28 mouse cellular contexts compared by ENCODE assay signal in the genomic region with DNA sequence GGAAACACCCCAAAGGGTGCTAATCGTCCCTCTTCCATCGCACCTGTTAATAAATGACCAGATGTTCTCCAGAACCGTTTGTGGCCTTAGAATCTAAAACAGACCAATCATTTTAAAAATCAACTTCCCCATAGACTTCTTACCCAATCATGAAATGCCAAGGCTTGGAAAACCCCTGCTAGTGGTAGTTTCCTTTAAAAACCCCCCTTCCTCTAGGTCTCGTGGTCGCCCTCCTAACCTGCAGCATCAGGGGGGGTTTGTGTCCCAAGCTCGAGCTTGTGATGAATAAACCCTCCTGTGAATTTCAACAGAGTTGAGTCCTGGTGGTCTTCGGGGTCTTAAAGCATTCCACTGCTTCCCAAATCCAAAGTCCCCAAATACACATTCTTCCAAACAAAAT. TPM values are rescaled to one million over a fixed set of nuclear protein-coding genes. Genes with fewer than 3 reads are reported as not detected.
DNase-seq lines count a peak whose midpoint lies in the region; ATAC-seq lines count a peak whose summit lies in the region.
"Had no signal": no experiment of that assay in that cellular context is flagged by ENCODE, and none has a peak within 500 bp of the region (broad histone marks: within the 10 kb centered on the region; RNA-seq: fewer than 3 reads in every experiment).

No protein-coding gene starts in this region.

- H3K9ac ChIP-seq in heart, embryonic 12.5 days, result no peak overlapping the region
- no peak overlapping the region for H3K9ac ChIP-seq in hindbrain, embryonic 13.5 days
- H3K9ac ChIP-seq: embryonic facial prominence, embryonic 13.5 days; forebrain, embryonic 12.5 days; forebrain, embryonic 15.5 days; heart, embryonic 15.5 days; hindbrain, embryonic 14.5 days had no signal

- H3K9me3 ChIP-seq in heart, embryonic 12.5 days (replicated peaks), result peaks cover 10% of the 10 kb centered on the region
- H3K9me3 ChIP-seq in hindbrain, embryonic 13.5 days, result no peaks in the 10 kb centered on the region
- H3K9me3 ChIP-seq: embryonic facial prominence, embryonic 10.5 days; embryonic facial prominence, embryonic 13.5 days; forebrain, embryonic 12.5 days; forebrain, embryonic 15.5 days; heart, embryonic 10.5 days; heart, embryonic 15.5 days; hindbrain, embryonic 10.5 days had no signal

- H3K4me1 ChIP-seq in heart, embryonic 12.5 days (replicated peaks), result no peaks in the 10 kb centered on the region
- no peaks in the 10 kb centered on the region for H3K4me1 ChIP-seq in hindbrain, embryonic 13.5 days (replicated peaks)
- H3K4me1 ChIP-seq: embryonic facial prominence, embryonic 10.5 days; embryonic facial prominence, embryonic 13.5 days; forebrain, embryonic 12.5 days; forebrain, embryonic 15.5 days; heart, embryonic 10.5 days; heart, embryonic 15.5 days; hindbrain, embryonic 10.5 days had no signal

- H3K4me2 ChIP-seq in heart, embryonic 12.5 days, result no peak overlapping the region
- H3K4me2 ChIP-seq in hindbrain, embryonic 13.5 days, result no peak overlapping the region
- H3K4me2 ChIP-seq: embryonic facial prominence, embryonic 13.5 days; forebrain, embryonic 12.5 days; forebrain, embryonic 15.5 days; heart, embryonic 15.5 days; hindbrain, embryonic 14.5 days had no signal

- no peak for ATAC-seq in heart, embryonic 12.5 days (ENCODE audit: insufficient number of reproducible peaks, low FRiP score)
- peak; percentile 40 for ATAC-seq in activated CD4-positive, CD25-positive, alpha-beta regulatory T cell, adult 4 months
- ATAC-seq in hindbrain, embryonic 13.5 days (ENCODE audit: low FRiP score), result no peak
- ATAC-seq: forebrain, embryonic 15.5 days; hindbrain, postnatal 0 days; intestine, postnatal 0 days had no signal

- H3K36me3 ChIP-seq in heart, embryonic 12.5 days, result no peaks in the 10 kb centered on the region
- no peaks in the 10 kb centered on the region for H3K36me3 ChIP-seq in hindbrain, embryonic 13.5 days
- H3K36me3 ChIP-seq: embryonic facial prominence, embryonic 10.5 days; embryonic facial prominence, embryonic 13.5 days; forebrain, embryonic 12.5 days; forebrain, embryonic 15.5 days; heart, embryonic 10.5 days; heart, embryonic 15.5 days; hindbrain, embryonic 10.5 days had no signal

- no peaks in the 10 kb centered on the region for H3K27me3 ChIP-seq in heart, embryonic 12.5 days (replicated peaks)
- H3K27me3 ChIP-seq in hindbrain, embryonic 13.5 days, result no peaks in the 10 kb centered on the region
- H3K27me3 ChIP-seq: embryonic facial prominence, embryonic 13.5 days; forebrain, embryonic 12.5 days; forebrain, embryonic 15.5 days; heart, embryonic 15.5 days had no signal

- no peak overlapping the region for H3K27ac ChIP-seq in heart, embryonic 12.5 days (ENCODE audit: poor library complexity, severe bottlenecking)
- no peak overlapping the region for H3K27ac ChIP-seq in hindbrain, embryonic 13.5 days
- H3K27ac ChIP-seq: embryonic facial prominence, embryonic 10.5 days; embryonic facial prominence, embryonic 13.5 days; forebrain, embryonic 12.5 days; forebrain, embryonic 15.5 days; heart, adult 2 months; heart, embryonic 10.5 days; heart, embryonic 15.5 days; hindbrain, embryonic 10.5 days; hindbrain, embryonic 14.5 days; hindbrain, postnatal 0 days had no signal

- H3K4me3 ChIP-seq in heart, embryonic 12.5 days, result no peak overlapping the region
- H3K4me3 ChIP-seq in hindbrain, embryonic 13.5 days, result no peak overlapping the region
- H3K4me3 ChIP-seq: embryonic facial prominence, embryonic 10.5 days; embryonic facial prominence, embryonic 13.5 days; erythroblast, embryonic 14.5 days; forebrain, embryonic 12.5 days; forebrain, embryonic 15.5 days; heart, adult 2 months; heart, embryonic 10.5 days; heart, embryonic 15.5 days; hindbrain, embryonic 10.5 days had no signal

- DNase-seq in heart, adult 11 months, result peak; percentile 52
- DNase-seq in A20 (ENCODE audit: low read depth, low spot score), result peak; percentile 33
- no peak for DNase-seq in kidney, postnatal 4 days
- DNase-seq: adrenal gland, postnatal 10 days; adrenal gland, postnatal 36 days; cerebellum, adult 18-20 months; cerebellum, adult 9-10 months; cerebellum, postnatal 14 days; gastrocnemius, postnatal 25 days; heart, adult 2 months; heart, postnatal 10 days; heart, postnatal 36 days had no signal

- WGBS in heart, embryonic 12.5 days, result 58% methylated on average over 7 of the region's 7 CpGs
- WGBS in hindbrain, embryonic 13.5 days, result 87% methylated on average over 7 of the region's 7 CpGs

RNA-seq across cellular contexts. Expression of a gene that starts 36.6 kb away (rescaled TPM):
- polyA plus RNA-seq in heart, embryonic 12.5 days (2016; fragmentation: Nextera tagmentation; extraction: Ambion mirVana), result 18.9 and 21.9 TPM in 2 replicates
- polyA plus RNA-seq in activated CD4-positive, CD25-positive, alpha-beta regulatory T cell, adult 4 months (2017; shearing (Covaris generic)), result 10 to 100 TPM; 68.6 to 88.1 TPM
- polyA plus RNA-seq in hindbrain, embryonic 13.5 days (2015; fragmentation: Nextera tagmentation; extraction: Ambion mirVana), result 38.9 and 41.6 TPM in 2 replicates
- polyA plus RNA-seq: erythroblast, embryonic 14.5 days had no signal

RNA-seq across cellular contexts. Expression of a gene that starts 41.6 kb away (rescaled TPM):
- 0.18 TPM in 1 of 2 replicates, not detected in the other for polyA plus RNA-seq in heart, embryonic 12.5 days (2016; fragmentation: Nextera tagmentation; extraction: Ambion mirVana)
- not detected for polyA plus RNA-seq in activated CD4-positive, CD25-positive, alpha-beta regulatory T cell, adult 4 months (2017; shearing (Covaris generic))
- not detected in 2 replicates for polyA plus RNA-seq in hindbrain, embryonic 13.5 days (2015; fragmentation: Nextera tagmentation; extraction: Ambion mirVana)
- polyA plus RNA-seq: C2C12; embryonic facial prominence, embryonic 10.5 days; embryonic facial prominence, embryonic 13.5 days; erythroblast, embryonic 14.5 days; forebrain, embryonic 12.5 days; forebrain, embryonic 15.5 days; heart, embryonic 15.5 days; hindbrain, embryonic 10.5 days; hindbrain, embryonic 14.5 days; hindbrain, postnatal 0 days; intestine, embryonic 14.5 days; intestine, postnatal 0 days had no signal

Comparison
In these comparisons a context has a peak if more than half of its experiments do, and no peak if none do; other contexts are left out.
1. DNase-seq: peak in heart, adult 11 months (single experiment) and A20 (single experiment); none in kidney, postnatal 4 days (0 of 2).